Mouse (Mus musculus) liver, embryonic 14.5 days (tissue): ENCODE measurements around the gene Tarbp1.

Experiments
- CTCF ChIP-seq: IDR thresholded peaks from 2 replicates; pipeline ENCODE4 v1.5.1; 2016; ENCODE audit warnings: antibody characterized with exemption, low read depth, control low read depth
- EP300 ChIP-seq: IDR thresholded peaks from 2 replicates; pipeline ENCODE4 v1.6.1; 2016; ENCODE audit warnings: antibody characterized with exemption, low read depth

DNA sequence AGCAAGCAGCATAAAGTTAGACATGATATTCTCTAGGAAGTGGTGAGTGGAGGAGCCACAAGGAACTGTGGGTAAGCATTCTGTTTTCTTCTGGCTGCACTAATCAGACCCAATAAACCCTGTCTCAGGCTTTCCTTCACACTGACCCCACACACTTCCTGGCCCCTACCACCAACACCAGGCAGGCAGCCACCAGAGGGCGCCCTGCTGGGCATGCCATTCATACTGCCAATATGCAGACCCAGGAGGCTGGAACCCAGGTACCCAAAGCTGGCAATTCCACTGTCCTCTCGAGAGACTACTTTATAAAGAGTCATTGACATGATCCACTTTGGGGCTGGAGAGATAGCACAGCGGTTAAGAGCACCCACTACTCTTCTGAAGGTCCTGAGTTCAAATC lies 14.6 kb downstream of the Tarbp1 start:
- TF ChIP-seq CTCF (peak; percentile 82), EP300 (no peak)
